Mouse (Mus musculus) frontal cortex, postnatal 14 days (tissue): Measurements from ENCODE around the gene Slc4a5.

ENCODE experiments used
- DNase-seq, 2 experiments: peaks; one replicate each; pipeline ENCODE4 v3.0.0; 2022; ENCODE audit warnings: low spot score in 2 of 2

The Slc4a5 gene

DNA sequence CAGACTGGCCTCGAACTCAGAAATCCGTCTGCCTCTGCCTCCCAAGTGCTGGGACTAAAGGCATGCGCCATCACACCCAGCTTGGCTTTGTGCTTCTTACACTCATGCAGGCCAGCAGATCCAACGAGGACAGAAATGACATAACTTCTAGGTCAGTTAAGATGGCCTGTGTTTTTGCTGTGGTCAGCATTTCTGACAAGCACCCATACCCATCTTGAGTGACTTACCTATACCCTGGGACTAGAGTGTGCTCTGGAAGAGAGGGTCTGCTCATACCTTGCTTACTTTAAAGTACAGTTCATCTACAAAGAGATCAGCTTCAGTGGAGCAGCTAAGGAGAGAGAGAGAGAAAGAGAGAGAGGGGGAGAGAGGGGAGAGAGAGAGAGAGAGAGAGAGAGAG lies 13.7 kb downstream of the Slc4a5 start:
- no peak for DNase-seq

DNA sequence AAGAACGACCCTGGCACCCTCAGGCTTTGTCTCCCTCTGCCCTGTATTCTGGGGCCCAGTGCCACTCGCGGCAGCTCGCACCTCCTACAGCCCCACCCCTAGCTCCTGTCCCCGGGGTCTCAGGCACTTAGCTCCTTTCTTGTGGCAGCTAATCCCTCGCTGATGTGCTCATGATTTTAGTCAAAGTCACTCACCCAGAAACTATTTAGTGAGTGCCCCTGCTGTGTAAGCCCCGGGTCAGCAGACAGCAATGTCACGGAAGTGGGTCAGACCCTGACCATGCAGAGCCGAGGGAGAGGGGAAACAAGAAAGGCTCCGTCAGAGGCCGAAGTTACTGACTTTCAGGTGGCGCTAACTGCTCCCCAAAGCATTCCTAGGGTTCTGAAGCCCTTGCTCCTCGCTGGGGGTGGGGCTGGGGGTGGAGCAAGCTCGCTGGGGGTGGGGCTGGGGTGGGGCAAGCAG lies 14.7 kb downstream of the Slc4a5 start:
- no peak for DNase-seq

DNA sequence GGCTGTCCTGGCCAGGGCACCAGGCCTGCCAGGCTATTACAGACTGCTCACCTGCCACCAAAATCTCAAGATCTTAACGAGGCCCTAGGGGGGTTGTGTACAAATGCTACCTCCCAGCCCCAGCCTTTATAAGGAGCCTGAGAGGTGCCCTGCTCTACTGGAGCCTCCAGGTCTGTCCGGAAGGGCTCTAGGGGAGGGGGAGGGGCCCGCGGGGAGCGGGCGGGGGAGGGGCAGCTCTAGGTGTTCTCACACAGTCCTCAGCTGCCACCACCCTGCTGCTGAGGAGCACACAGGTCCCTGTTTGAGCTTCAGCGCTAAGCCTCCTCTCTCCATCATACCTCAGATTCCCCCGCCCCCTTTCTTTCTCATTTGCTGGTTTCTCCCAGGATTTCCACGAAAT lies 17.5 kb downstream of the Slc4a5 start:
- DNase-seq: no peak

DNA sequence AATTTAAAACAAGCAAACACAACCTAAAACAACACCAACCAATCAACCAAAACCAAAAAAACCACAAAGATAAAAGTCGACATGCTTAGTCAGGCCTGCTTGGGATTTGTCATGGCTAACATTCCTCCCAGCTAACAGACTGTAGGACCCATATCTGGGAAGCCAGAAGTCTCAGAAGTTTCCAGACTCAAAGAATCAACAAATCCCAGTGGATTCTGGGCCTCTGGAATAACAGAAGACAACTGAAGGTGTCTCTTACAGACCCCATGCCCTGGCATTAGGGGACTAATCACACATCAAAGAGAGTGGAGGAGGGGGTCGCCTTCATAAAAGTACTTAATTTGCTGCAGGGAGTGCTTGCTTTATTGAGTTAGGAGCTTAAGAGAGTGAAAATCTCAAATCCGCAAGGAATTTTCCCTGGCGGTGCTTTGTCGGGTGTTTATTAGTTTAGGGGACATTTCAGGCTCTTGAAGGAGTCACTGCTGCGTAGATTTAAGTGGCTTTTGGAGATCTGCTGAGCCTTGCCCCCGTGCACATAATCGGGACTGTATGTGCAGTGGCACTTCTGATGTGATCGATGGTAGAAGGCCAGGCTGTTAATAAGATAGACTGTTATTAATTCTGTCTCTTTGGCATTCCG lies 24.9 kb downstream of the Slc4a5 start:
- no peak for DNase-seq

DNA sequence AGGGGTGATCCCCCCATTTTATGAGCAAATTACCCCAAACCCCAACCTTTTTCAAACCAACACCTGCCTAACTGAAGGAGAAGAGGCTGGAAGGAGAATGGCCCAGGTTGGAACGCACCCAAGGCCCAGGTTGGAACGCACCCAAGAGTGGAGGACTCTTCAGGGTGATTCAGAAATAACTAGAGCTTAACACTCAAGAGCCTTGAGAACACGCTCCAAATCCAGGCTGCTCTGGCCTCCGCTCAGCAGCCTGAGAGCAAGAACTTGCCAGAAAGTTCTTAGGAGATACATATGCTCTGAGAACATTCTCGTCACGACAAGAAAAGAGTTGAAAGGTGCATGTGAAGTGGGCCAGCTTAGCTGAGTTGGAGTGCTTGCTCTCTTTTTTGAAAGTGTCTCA lies 25.5 kb downstream of the Slc4a5 start:
- peak; percentile 19 to 22 for DNase-seq

DNA sequence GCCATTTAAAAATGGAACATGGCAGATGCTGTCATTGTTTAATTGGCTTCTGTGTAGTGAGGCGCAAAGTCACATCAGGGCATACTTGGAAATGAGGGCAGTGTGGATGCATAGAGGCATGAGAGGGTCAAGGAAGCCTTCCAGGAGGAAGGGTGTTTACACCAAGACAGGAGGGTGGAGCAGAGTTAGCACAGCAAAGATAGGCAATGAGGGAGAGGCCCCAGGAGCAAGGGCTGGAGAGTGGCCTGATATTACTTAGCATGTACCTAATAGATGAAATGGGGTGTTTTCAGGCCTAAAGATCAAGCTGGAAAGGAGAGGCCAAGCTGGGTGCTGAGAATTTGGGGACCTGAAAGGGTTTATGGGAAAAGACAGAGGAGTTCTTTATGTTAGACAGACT lies 26.4 kb downstream of the Slc4a5 start:
- no peak for DNase-seq

DNA sequence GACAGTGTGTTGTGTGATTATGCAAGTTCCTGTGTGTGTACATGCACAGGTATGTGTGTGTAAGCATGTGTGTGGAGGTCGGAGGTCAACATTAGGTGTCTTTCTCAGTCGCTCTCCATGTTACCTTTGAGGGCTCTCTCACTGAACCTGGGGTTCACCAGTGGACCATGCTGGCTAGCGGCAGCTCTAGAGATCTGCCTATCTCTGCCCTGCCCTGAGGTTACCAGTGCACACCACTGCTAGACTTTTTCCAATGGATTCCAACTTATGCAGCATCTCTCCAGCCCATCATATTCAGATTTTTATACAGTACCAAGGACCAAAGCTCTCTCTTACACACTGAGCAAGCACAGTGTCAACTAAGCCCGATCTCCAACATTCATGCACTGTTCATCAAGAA lies 27.1 kb downstream of the Slc4a5 start:
- DNase-seq: no peak

DNA sequence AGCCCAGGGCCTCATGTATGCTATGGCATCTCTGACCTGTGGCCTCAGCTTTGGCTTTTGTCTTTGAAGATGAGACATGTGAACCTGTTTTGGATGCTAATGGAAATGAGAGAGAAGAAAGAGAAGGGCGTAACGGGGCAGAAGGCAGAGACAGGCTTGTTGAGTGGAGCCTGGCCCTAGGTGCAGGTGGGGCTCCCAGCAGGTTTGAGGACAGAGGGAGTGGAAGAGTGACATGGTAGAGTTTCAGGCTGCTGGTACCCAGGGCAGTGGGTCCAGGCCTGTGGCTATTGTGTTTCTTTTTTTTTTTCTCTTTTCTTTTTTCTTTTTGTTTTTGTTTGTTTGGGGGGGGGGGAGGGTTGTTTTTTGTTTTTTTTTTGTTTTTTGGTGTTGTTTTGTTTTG lies 27.5 kb downstream of the Slc4a5 start:
- DNase-seq: no peak

DNA sequence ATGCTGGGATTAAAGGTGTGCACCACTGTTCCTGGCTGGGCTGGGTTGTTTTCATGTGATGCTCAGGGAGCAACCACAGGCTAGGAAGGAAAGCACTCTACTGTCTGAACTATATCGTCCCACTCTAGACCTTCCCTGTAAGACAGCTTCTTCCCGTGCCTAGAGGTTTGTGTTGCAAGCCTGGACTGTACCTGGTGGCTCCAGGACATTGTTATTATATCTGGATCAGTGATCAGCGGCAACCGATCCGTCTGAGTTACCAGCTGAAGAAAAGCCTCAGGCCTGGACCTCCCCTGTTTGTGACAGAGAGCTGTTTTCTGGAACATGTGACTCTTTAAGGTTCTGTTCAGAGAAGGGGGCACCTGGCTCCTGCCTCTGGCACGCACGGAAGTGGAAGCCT lies 34.6 kb downstream of the Slc4a5 start:
- no peak for DNase-seq

DNA sequence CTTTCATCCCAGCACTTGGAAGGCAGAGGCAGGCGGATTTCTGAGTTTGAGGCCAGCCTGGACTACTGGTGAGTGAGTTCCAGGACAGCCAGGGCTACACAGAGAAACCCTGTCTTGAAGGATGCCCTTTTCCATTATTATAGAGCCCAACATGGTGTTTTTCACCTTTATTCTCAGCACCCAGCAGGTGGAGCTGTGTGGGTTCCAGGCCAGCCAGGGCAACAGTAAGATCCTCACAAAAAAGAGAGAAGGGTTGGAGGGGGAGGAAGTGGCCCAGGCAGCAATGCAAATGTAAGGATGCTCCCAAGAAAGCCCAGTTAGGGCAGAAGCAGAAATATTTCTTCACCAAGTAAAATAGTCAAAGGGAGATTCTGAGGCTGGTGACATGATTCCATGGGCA lies 44.9 kb downstream of the Slc4a5 start:
- DNase-seq: no peak

DNA sequence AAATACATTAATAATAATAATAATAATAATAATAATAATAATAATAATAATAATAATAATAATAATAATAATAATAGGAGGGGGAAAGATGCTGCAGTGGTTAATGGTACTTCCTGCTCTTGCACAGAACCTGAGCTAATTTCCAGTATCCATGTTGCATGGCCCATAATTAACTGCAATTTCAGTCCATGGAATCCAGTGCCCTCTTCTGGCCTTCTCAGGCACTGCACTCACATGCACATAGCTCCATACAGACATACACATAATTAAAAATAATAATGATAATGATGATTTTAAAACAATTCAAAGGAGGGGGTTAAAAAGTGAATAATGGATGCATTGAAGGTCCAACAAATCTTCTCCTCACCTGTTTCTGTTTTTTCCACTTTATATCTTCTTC lies 45.6 kb downstream of the Slc4a5 start:
- no peak for DNase-seq

DNA sequence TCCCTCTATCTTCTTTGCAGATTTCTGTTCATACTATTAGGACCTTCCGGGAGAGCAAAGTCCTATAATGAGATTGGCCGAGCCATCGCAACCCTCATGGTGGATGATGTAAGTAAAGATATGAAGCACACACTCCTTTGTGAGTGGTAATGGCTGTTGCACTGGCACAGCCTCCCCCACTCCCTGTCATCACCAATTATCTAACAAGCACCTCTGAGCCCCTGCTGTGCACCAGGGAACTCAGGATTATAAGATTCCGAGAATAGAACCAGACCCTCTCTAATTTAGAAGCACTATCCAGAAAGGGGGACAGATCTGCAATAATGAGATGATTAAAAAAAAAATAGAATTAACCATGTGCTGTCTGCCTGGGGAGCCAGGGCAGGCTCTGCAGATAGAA lies 46.0 kb downstream of the Slc4a5 start:
- DNase-seq: no peak

DNA sequence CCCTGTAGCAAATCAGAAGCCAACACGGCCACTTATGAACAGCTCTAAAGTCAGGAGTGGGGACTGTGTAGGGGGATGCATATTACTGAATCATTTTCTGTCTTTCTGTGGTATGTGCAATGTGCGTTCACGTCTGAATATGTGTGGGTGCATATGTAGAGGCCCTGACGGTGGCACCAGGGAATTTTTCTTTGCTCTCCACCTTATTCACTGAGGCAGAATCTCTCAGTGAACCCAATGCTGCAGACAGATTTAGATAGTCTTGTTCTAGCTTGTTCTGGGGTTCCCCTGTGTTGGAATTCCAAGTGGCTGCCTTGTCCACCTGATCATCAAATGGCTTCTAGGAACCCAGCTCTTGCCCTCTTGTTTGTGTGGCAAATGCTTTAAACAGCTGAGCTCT lies 48.0 kb downstream of the Slc4a5 start:
- no peak for DNase-seq

DNA sequence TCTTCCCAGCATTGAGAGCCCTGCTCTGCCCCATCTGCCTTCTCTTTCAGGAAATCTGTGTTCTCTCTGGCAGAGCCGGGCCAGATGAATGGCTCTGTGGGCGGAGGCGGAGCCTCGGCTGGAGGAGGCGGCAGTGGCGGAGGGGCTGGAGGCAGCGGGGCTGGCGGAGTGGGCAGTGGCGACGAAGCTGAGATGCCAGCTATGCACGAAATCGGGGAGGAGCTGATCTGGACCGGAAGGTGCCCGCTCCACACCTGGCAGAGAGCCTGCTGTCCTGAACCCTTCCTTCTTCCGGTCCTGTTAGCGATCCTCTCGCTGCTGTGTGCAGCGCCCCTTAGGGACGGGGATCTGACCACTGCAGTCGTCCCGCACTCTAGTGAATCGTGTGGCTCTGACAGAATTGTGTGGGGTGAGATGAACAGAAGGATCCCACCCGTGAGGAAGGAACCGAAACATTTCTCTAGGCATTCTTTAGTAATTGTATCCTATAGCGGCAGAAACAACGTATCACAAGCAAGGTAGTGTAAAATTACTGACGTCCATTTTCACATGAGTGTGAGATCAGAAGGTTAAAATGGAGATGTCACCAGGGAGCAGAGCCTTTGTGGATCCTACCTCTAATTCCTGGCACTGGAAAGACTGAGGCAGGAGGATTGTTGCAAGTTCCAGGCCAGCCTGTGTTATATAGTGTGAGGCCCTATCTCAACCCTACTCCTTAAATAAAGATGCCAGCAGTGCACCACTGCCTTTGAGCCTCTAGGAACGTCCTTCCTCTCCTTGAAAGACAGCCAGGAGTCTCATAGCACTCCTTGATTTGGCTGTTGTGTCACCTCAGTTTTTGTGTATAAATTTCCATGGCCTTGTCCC lies 48.7 kb downstream of the Slc4a5 start:
- DNase-seq: peak; percentile 69 to 81

DNA sequence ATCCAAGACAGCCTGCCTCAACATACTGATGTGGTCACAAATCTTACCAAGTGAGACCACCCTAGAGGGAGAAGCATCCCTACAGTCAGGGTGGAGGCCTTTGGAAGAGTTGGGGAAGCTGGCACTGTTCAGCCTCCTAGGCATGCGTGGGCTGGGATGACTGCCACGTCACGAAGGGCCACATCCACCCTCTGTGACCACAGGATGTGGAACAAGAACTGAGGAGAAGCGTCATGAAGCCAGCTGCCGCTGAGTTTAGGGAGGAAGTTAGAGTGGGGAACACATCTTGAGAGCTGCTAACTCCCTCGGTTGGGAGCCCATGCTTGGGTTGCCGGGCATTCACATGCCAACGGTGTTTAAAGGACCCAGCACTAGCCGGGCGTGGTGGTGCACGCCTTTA lies 54.1 kb downstream of the Slc4a5 start:
- DNase-seq: no peak

DNA sequence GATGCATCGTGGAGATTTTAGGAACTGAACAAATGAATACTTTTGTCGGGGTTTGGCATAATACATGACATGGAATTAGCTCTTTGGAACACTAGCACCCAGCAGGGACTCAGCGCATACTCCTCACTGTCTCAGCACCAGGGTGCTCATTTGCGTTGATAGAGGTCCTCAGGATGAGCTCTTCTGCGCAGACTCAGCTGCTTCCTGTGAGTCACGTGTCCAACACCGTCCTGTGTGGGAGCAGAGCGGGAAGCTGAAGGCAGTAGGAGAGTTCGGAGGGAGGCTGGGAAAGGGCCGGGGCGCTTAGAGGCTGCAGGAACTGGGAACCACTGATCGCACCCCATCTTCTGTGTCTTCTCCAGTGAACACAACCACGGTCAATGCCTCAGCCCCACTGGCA lies 57.5 kb downstream of the Slc4a5 start:
- no peak for DNase-seq

DNA sequence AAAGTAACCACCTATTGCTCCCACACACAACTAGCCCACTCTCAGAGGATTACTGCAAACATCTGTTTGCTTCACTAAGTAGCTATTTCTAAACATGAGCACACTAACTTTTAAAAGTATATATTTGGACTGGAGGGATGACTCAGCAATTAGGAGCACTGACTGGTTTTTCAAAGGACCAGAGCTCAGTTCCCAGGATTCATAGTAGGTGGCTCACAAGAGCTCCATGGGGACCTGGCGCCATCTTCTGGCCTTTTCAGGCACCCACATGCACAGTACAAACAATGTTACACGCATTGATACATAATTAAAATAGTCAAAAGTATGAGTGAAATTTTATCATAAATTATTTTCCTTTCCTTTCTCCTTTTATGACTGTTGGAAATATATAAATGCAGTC lies 59.3 kb downstream of the Slc4a5 start:
- DNase-seq: no peak

DNA sequence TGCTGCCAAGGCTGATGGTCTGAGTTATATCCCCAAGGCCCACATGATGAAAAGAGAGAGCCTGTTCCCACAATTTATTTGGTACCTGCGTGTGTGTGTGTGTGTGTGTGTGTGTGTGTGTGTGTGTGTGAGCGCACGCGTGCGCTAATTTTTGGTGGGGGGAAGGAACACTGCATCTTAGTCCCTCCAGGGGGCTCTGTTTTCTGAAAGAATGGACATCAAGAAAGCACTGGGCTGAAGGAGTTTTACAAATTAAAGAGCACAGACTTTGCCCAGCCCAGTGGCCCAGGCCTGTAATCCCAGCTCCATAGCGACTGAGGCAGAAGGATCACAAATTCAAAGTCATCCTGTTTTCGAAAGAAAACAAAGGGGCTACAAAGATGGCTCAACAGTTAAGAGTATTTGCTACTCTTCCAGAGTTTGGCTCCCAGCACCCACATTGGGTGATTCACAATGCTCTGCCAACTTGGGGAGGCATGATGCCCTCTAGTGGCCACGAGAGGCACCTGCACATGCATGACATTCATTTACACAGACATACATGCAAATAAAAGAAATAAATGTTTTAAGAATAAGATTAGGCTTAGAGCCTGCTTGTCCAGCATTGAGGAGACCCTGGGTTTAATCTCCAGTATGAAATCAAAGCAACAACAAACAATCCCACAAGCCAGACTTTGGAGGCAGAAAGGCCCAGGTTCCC lies 60.8 kb downstream of the Slc4a5 start:
- DNase-seq: no peak

DNA sequence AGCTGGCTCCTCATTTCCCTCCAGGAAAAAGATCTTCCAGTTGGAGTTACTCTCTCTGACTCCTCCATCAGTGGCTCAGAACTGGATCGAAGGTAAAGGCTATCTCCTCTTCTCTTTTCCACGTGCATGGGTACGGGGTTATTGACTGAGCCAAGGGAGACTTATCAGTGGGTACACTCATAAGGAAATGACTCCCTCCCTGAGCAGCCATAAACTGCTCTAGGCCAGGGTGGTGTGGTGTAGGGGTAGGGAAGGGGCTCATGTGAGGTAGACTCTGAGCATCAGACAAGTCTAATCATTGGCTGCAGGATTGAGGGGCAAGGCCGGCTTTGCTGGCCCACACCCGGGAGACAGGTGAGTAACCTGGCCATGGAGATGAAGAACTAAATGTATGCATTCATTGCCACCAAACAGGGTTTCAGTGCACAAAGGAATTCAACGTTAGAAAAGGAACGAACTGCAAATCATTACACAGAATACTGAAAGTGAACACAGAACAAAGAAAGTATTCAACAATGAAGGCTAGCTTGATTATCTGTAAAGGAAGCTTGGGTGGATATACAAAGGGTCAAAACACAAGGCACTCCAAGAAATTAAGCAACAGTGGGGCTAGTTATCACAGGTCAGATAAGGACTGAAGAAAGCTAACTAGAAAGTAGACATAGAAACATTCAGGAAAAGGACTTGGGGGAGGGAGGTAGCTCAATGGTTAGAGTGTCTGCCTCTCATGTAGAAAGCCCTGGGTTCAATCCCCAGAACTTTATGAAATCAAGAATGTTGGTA lies 81.0 kb downstream of the Slc4a5 start:
- DNase-seq: no peak

DNA sequence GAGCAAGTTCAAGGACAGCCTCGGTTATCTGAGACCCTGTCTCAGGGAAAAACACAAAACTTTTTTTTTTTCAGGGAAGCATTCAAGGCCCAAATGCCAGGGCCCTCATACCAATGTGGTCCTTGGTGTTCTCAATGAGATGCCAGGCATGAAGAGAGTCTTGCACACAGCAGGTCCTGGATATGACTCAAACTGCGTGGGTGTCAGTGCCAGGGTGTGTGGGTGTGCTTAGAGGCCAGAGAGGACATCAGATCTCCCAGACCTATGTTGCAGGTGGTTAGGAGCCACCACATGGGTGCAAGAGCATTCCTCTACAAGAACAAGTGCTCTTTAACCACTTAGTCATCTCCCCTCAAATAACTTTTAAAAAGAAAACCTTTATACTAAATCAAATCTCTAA lies 81.7 kb downstream of the Slc4a5 start:
- no peak for DNase-seq

DNA sequence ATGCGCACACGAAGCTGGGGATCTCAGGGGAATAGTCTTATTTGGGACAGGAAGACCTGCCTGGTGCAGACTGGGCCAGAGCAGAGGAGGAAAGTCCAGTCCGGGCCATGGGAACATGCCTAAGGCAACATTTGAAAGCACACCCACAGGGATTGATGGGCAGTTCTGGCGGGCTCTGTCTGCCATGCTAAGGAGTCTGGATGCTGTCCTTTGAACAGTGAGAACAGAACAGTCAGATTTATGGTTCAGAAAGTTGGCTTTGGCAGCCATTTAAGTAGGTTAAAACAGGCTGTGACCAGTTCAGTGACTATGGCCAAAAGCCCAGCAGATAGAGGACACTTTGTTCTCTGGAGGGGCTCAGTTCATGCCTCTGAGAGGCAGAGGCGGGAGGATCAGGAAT lies 82.6 kb downstream of the Slc4a5 start:
- no peak for DNase-seq

DNA sequence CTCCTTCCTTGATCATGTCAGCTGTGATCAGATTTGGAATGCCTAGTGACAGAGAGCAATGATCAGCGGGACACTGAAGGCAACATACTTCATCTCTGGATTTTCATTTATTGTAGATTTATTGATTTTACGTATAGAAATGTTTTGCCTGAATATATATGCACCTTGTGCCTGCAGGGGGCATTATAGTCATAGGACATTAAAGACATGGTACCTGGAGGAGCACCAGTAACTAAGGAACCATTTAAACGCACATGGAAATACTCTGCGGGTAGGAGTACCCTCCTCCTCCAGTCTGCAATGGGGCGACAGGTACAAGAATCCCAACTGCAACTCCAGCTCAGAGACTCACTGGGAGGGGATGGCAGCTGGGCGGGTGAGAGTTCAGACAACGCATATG lies 89.4 kb downstream of the Slc4a5 start:
- DNase-seq: no peak
